Mouse (Mus musculus): Measurements from ENCODE around the gene Hnrnpf. TPM values are rescaled to one million over a fixed set of nuclear protein-coding genes. Genes with fewer than 3 reads are reported as not detected.
A peak's percentile ranks its signal among the peaks of the same experiment; 100 is the strongest.

Hnrnpf gene
- total RNA-seq, 2 experiments from 2014 or later = 112 to 124 TPM

DNA sequence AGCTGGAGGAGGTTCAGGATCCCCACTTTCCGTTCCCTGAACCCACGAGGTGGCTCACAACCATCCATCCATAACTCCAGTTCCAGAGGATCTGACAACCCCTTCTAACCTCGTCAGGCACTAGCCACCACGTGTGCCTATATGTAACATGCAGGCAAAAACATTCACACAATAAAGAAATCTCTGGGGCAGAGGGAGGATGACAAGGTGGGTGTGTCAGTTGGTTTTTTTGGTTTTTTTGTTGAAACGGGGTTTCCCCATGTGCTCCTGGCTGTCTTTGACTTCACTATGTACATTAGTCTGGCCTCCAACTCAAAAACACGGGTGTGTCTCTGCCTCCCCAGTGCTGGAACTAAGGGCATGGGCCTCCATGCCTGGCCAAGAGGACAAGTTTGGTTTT lies 9.9 kb upstream of the Hnrnpf start:
- DNase-seq (ENCODE audit: extremely low spot score in 1 of 2, low spot score in 1 of 2) = no peak

DNA sequence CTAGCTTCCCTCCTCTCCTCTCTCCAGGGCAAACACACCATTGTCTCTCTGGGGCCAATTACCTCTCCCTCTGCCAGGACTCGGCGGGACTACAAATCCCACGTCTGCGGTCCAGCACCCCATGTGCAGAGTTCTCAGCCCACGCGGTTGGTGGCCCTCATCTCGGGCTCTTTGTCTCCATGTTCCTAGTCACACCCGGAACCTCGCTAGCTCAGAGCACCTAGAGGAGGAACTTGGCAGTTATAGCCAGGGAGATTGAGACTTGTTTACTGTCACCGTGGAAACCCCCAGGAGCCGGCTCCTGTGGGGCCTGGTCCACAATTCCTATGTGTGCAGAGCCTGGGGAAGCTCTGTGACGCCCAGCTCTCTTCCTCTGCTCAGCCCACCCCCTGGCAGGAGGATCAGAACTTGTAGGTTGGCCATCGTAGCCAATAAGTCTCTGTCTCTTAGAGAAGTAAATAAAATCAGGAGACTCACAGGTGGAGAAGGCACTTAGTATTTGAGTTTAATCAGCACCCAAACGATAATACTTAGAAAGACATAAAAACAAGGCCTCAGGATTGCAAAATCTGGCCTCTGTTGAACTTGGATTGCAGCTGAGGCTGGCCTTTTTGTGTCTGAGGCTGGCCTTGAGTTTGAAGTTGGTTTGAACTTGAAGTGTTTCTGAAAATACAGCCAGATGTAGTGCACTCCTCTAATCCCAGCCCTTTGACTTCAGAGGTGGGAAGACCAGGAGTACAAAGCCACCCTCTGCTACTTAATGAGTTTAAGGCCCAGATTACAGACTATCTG lies 8.6 kb upstream of the Hnrnpf start:
- DNase-seq (ENCODE audit: extremely low spot score in 1 of 2, low spot score in 1 of 2) = no peak

DNA sequence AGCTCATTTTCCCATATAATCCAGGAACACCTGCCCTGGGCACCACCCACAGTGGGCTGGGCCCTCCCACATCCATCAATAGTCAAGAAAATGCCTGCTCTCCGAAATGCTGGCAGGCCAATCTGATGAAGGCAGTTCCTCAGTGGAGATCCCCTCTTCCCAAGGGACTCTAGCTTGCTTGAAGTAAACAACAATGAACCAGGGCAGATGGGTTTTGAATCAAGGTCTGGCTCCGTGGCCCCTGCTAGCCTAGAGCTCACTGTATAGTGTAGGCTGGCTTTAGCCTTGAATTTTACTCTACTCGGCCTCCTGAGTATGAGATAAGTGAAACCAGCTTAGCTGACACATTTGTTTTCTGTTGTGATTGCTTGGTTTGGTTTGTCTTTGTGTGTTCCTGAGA lies 7.7 kb upstream of the Hnrnpf start:
- no peak for DNase-seq (ENCODE audit: extremely low spot score in 1 of 2, low spot score in 1 of 2)

DNA sequence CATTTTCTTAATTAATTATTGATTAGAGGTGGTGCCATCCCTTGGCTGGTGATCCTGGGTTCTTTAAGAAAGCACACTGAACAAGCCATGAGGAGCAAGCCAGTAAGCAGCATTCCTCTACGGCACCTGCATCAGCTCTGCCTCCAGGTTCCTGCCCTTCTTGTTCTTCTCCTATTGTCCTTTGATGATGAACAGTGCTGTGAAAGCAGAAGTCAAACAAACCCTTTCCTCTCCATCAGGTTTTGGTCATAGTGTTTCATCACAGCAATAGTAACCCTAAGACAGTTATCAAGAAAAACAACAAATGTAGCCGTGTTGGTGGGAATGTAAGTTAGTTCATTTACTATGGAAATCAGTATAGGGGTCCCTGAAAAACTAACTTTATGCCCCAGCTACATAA lies 6.7 kb upstream of the Hnrnpf start:
- DNase-seq (ENCODE audit: extremely low spot score in 1 of 2, low spot score in 1 of 2) = no peak

DNA sequence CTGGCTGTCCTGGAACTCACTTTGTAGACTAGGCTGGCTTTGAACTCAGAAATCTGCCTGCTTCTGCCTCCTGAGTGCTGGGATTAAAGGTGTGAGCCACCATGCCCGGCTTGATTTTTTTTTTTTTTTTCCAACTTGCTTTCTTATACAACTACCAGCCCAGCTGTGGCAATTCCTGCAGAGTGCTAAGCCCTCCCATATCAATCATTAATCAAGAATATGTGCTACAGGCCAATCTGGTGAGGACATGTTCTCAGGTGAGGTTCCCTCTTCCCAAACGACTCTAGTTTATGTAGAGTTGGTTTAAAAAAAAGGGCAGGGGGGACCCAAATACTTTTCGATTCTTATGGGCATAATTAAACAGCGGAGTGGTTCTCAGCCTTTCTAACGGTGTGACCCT lies 2.3 kb upstream of the Hnrnpf start:
- DNase-seq (ENCODE audit: extremely low spot score in 1 of 2, low spot score in 1 of 2) = no peak

DNA sequence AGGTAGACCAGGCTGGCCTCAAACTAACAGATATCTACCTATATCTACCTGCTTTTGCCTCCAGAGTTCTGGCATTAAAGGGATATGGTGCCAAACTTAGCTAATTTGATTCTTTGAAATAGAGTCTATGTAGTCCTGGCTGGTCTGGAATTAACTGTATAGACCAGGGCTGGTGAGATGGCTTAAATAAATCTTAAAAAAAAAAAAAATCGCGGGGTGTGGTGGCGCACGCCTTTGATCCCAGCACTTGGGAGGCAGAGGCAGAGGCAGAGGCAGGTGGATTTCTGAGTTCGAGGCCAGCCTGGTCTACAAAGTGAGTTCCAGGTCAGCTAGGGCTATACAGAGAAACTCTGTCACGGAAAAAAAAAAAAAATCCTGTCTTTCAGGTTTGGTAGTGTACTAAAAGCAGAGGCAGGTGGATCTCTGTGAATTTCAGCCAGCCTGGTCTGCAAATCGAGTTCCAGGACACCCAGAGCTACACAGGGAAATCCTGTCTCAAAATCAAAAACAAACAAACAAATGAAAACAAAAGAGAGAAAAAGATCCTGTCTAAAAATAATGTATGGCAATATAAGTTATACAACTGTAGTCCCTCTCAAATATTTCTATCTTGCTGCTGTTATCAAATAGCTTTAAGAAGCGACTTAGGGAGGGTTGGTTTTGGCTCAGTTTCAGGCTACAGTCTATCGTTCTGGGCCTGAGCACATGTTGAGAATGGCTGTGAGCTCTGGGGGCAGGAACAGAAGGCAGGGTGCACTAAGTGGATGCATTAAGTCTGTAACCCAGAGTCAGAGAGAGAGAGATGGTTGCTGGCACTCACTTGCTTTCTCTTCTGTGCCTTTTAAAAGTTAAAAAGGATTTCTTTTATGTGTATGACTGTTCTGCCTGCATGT lies 1.6 kb downstream of the Hnrnpf start:
- DNase-seq (ENCODE audit: extremely low spot score in 1 of 2, low spot score in 1 of 2) = no peak

DNA sequence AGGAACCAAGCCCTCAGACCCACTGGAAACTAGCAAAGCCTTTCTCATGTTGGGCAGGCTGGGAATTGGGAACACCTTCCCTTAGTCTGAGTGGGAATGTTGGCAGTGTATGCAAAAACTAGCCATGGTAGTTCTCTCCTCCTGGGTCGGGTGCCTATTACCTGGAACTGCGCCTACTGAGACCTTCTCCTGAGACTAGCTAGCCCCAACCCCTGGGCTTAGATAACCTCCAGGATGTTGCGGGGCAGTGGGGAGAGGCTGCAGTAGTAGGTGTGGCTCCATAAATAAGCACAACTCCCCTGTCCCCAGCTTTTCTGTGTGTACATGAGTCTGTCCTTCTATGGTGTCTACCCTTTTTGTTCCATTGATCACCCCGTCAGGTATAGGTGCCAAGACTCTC lies 2.4 kb downstream of the Hnrnpf start:
- DNase-seq (ENCODE audit: extremely low spot score in 1 of 2, low spot score in 1 of 2) = no peak

DNA sequence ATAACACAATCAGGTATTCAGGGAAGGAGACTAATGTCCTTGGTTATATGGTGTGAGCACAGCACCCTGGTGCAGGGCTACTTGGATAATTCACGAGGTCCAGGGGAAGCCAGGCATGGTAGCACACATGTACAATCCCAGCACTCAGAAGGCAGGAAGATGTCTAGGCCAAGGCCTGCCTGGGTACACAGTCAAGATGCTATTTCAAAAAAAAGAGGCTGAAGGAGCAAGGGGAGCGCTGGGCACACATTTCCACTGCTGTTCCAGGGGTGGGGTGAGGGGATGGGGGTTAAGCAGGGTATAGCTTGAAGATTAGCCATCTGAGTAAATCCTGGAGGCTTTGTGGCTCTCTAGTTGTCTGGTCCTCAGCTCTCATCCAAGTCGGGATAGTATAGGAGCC lies 3.7 kb downstream of the Hnrnpf start:
- DNase-seq (ENCODE audit: extremely low spot score in 1 of 2, low spot score in 1 of 2) = no peak

DNA sequence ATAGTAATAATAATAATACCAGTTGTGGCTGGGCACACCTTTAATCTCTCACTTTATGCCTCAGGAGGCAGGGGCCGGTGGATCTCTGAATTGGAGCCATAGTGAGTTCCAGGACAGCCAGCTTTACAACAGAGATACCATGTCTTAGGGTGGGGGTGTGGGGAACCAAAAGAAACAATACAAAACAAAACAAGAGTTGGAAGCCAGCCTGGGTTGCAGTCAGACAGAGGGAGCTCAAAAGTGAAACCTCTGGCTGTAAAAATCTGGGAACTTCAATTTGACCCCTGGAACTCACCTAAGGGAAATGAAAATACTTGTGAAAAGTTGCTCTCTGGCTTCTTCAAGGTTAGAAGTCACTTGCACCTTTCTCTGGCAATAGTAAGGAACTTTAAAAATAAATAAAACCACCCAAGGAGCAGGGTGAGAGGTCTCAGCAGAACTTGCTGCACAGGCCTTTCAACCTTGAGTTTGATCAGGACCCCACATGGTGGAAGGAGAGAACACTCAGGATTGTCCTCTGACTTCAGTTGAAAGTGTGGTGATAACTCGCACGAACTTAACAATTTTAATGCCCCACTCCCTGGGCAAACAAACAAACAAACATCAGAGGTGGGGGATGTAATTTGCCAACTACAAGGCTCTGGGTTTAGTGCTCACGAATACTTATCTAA lies 5.3 kb downstream of the Hnrnpf start:
- DNase-seq (ENCODE audit: extremely low spot score in 1 of 2, low spot score in 1 of 2) = no peak

DNA sequence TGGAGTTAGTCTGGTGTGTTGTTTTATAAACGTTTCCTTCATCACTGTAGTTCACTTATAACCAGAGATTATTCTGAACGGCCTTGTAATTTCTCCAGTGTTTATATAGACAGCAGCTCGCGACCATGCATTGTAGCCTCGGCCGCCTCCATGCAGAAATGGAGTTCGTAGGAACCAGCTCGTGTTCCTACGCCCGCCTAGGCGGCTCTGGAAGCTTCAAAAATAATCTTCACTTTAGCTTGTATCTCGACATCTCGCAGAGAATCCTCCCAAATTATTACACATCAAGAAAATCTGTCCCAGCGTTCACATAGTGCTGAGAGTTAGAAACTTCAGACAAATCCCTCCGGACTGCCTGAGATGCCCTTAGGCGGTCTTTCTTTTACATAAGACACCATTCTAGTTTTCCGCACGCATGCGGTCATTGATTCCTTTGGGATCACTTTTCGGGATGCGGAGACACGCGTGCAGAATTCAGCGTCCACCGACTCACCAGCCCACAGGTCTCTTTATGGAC lies 5.9 kb downstream of the Hnrnpf start:
- DNase-seq (ENCODE audit: extremely low spot score in 1 of 2, low spot score in 1 of 2) = peak; percentile 28 to 60

DNA sequence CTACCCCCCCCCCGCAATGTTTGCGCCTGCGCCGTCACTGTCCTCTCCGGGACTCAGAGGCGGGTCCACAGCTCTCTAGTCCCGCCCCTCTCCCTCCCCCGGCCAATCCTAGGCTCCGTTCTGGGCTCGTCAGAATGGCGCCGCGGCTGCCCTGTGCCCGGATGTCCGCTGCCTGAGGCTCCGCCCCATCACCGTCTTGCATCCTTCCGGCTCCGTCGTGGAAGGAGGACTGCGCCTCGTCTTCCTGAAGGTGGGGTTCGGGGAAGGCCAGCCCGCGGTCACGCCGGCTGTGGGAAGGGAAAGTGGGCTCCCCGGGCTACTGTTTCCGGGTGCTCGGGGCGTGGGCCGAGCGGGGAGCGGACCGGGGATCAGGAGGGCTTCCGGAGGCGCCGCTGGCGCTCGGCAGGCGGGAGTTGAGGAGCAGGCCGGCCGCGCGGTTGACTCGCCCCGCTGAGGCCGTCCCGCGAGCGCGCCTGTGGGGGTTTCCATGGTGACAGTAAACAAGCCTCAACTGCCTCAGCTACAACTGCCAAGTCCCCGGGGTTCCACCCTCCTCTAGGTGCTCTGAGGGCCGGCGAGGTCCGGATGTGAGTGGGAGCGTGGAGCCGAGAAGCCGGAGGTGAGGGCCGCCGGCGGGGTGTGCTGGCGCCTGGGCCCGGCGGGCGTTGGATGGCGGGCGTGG lies 6.6 kb downstream of the Hnrnpf start:
- peak; percentile 87 to 89 for DNase-seq (ENCODE audit: extremely low spot score in 1 of 2, low spot score in 1 of 2)

DNA sequence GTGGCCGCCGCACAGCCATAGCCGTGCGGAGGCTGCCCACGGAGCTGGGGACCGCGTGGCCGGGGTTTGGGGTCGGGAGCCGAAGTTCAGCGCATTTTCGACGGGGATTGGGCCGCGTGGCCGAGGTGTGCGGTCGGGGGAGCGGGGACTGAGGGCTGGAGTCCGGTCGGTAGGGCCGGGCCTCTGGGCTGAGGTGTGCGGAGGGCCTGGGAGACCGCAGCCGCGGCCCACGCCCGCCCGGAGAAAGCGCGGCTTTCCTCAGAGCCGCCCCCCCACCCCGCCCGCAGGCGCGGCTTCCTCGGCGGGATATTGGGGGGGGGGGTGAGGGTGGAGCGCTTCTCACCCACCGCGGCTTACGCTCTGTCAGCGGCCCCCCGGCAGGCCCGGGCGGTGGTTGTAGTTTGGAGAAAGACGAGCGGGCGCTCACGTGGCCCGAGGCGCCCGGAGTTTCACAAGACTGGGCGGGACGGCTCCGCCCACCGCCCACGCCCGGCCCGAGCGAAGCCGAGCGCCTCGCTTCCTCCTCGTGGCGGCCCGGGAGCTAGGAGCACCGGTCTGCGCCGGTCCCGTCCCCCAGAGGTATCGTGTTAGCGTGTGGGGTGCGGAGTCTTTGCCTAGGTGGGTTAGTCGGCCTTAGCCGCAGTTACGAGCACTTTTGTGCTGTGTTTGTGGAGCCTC lies 7.3 kb downstream of the Hnrnpf start:
- DNase-seq (ENCODE audit: extremely low spot score in 1 of 2, low spot score in 1 of 2) = peak; percentile 38 to 51

DNA sequence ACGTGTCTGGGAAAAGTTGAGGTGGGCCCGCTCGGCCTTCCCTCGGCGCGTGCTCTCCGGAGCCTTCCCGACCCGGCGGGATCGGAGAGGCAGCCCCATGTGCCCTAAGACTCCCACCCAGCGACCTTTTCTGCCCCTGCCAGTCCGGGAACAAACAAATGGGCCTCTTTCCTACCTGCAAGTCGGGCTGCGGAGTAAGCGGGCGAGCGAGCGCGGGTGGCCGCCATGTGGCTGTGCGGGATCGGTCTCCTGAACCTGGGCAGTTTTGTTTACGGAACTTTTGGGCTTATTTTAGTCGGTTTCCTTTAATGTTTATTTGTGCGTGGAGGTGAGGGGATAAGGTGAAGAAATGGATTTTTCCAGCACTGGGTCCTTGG lies 7.8 kb downstream of the Hnrnpf start:
- no peak for DNase-seq (ENCODE audit: extremely low spot score in 1 of 2, low spot score in 1 of 2)

DNA sequence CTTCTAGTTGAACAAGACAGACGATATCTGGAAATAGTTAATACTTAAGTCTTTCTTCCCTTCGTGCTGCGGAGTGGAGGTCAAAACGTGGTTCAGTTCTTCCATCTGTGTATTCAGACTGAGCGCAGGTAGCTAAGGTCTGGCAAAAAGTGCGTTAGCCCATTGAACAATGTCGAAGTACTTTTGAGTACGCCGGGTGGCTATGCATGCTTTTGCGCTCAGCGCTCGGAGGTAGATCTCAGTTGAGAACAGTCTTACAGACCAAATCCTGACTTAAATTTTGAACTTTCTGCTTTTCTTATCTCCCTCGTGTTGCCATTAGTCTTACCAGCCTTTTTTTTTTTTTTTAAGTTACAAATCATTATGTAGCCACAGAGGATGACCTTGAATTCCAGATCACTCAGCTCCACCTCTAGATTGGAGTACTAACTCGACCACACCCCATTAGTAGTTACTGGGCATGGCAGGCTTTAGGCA lies 8.3 kb downstream of the Hnrnpf start:
- DNase-seq (ENCODE audit: extremely low spot score in 1 of 2, low spot score in 1 of 2) = no peak

DNA sequence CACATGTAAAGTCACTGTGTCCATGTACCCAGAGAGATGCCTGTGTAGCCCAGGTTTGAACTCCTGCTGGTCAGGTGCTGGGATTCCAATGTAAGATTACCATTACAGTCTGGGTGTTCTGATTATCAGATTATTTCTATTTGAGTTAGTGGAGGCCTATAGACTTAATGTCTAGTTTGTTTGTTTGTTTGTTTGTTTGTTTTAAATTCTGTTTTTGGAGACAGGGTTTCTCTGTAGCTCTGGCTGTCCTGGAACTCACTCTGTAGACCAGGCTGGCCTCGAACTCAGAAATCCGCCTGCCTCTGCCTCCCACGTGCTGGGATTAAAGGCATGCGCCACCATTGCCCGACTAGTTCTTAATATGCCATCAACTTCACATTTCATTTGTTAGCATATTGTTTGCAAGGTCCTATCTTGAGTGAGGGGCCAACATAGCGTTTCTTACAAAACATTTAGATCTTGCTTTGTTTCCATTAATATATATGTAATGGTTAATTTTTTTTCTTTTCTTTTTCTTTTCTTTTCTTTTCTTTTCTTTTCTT lies 10.1 kb downstream of the Hnrnpf start:
- DNase-seq (ENCODE audit: extremely low spot score in 1 of 2, low spot score in 1 of 2) = no peak

DNA sequence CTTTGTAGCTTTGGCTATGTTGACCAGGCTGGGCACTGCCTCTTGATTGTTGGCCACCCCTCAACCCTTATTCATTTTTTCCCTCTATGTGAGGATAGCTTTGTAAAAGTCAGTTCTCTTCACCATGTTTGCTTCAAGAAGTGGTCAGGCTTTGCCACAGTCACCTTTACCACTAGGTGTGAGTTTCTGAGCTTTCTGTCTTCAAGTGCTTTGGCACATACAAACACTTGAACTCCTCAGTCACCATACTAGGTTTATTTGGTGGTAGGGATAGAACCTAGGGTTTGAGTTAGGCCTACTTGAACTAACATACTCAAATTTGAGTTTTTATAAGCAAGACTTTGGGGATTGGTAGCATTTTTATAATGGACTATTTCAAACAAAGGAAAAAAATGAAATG lies 14.4 kb downstream of the Hnrnpf start:
- no peak for DNase-seq (ENCODE audit: extremely low spot score in 1 of 2, low spot score in 1 of 2)

DNA sequence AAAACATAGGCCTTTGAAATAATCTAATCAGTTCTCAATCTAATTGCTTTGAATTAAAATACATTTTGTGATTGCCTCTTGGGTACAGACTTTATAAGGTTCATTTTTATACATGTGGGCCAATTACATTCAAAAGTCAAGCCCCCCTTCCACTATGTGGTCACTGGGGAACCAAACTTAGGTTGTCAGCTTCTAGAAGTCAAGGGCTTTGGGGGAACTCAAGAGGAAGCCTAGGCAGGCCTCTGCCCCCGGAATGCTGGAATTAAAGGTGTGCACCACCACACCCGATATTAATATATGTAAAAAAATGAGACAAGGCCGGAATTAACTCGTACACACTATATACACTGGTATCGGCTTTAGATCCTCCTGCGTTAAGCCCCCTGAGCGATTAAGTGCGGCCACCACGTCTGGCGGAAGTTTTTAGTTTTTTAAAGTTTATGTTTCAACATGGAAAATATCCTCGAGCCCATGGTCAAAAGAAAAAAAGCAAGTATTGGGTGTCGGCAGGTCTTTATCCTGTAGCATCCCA lies 16.1 kb downstream of the Hnrnpf start:
- no peak for DNase-seq (ENCODE audit: extremely low spot score in 1 of 2, low spot score in 1 of 2)

DNA sequence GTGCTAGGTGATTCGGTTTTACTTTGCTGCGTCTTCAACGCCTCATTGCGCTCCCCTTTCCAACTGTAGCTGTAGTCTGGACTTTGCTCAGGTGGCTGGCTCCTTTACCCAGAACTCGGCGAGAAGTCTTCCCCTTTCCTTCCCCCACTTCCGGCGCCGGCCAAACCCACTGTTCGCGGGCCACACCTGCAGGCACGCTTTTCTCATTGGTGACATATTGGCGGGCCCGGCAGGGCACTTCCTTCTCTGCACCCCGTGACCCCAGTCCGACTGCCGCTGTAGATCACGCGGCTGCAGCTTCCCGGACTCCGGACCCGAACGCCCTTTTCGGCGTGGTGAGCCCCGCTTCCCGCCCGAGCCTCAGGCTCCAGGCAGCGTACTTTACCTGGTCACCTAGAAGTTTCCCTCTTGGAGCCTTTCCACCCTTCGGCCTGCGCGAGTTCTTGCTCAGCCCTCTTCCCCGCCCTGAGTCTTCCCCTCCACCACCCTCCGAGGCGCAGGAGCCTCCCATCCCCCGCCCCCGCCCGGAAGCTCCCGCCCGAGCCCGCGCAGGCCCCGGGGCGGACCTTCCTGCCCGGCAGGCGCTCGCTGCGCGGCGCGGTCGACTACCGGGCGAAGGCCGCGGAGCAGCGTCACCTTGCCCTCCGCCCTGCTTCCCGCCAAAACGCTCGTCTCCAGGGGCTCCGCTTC lies 16.8 kb downstream of the Hnrnpf start:
- DNase-seq (ENCODE audit: extremely low spot score in 1 of 2, low spot score in 1 of 2) = peak; percentile 32 to 42

DNA sequence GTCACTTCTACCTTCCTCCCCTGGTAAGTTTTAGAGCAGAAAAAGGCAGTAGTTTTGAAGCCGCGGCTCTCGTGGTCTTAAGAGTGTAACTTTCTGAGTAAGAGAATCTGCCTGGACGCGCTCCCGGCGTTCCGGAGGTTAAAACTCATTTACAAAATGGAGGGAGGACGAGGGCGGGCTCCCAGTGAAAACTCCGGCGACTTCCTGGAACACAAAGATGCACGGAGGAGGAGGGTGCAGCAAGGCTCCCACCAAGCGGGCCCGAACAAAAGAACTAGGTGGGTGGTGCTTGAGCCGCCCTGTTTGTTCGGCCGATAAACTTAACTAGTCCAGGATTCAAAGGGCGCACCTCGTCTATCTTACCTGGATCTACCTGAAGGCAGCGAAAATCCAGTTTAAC lies 17.5 kb downstream of the Hnrnpf start:
- peak in 1 of 2 experiments; percentile 26 for DNase-seq (ENCODE audit: extremely low spot score in 1 of 2, low spot score in 1 of 2)
